Mouse (Mus musculus): ENCODE measurements at regions not wholly inside any gene's neighbourhood (a gene's known extent, or its start where the extent isn't known, plus 50 kb on each side); places are given as distances from the start of the nearest gene placed in this dataset.

- H3K4me3 ChIP-seq = no peak overlapping the region
- no peak overlapping the region for H3K4me2 ChIP-seq (replicated peaks)
- no peaks in the 10 kb centered on the region for H3K9me3 ChIP-seq
- ATAC-seq (ENCODE audit: low FRiP score, low read depth) = no peak
- H3K9ac ChIP-seq = no peak overlapping the region
- no peaks in the 10 kb centered on the region for H3K27me3 ChIP-seq
- 86% methylated on average over 21 of the region's 21 CpGs for WGBS
- H3K36me3 ChIP-seq = no peaks in the 10 kb centered on the region
- H3K27ac ChIP-seq = no peak overlapping the region
- no peaks in the 10 kb centered on the region for H3K4me1 ChIP-seq
Observed at GRCm38 (mm10) chr14:99366281-99366987, 67.9 kb downstream of the Klf5 start.

- WGBS = 81% methylated on average over 11 of the region's 11 CpGs
- H3K9me3 ChIP-seq = no peaks in the 10 kb centered on the region
- H3K27me3 ChIP-seq = no peaks in the 10 kb centered on the region
- no peak overlapping the region for H3K9ac ChIP-seq
- no peak overlapping the region for H3K4me2 ChIP-seq (replicated peaks)
- no peak overlapping the region for H3K4me3 ChIP-seq
- no peaks in the 10 kb centered on the region for H3K36me3 ChIP-seq
- no peak overlapping the region for H3K27ac ChIP-seq
- H3K4me1 ChIP-seq = no peaks in the 10 kb centered on the region
- ATAC-seq (ENCODE audit: low FRiP score, low read depth) = no peak
Observed at GRCm38 (mm10) chr14:99366996-99367555, 68.6 kb downstream of the Klf5 start.

GRCm38 (mm10) chr14:99369366-99369765 lies 70.9 kb downstream of the Klf5 start:
- 76% methylated on average over 5 of the region's 5 CpGs for WGBS

GRCm38 (mm10) chr14:99373682-99374081 lies 75.2 kb downstream of the Klf5 start:
- no peaks in the 10 kb centered on the region for H3K4me1 ChIP-seq
- no peak for ATAC-seq (ENCODE audit: low FRiP score, low read depth)
- no peak overlapping the region for H3K4me3 ChIP-seq
- WGBS = 76% methylated on average over 4 of the region's 4 CpGs
- H3K9ac ChIP-seq = no peak overlapping the region
- no peak overlapping the region for H3K4me2 ChIP-seq (replicated peaks)
- no peaks in the 10 kb centered on the region for H3K27me3 ChIP-seq
- no peaks in the 10 kb centered on the region for H3K9me3 ChIP-seq
- H3K27ac ChIP-seq = no peak overlapping the region
- no peaks in the 10 kb centered on the region for H3K36me3 ChIP-seq

More at GRCm38 (mm10) chr14:99369366-99369765, 70.9 kb downstream of the Klf5 start:
- no peak overlapping the region for H3K27ac ChIP-seq
- H3K27me3 ChIP-seq = no peaks in the 10 kb centered on the region
- H3K4me3 ChIP-seq = no peak overlapping the region
- ATAC-seq (ENCODE audit: low FRiP score, low read depth) = no peak
- H3K4me2 ChIP-seq (replicated peaks) = no peak overlapping the region
- H3K4me1 ChIP-seq = no peaks in the 10 kb centered on the region
- H3K9me3 ChIP-seq = no peaks in the 10 kb centered on the region
- H3K36me3 ChIP-seq = no peaks in the 10 kb centered on the region
- no peak overlapping the region for H3K9ac ChIP-seq

DNA sequence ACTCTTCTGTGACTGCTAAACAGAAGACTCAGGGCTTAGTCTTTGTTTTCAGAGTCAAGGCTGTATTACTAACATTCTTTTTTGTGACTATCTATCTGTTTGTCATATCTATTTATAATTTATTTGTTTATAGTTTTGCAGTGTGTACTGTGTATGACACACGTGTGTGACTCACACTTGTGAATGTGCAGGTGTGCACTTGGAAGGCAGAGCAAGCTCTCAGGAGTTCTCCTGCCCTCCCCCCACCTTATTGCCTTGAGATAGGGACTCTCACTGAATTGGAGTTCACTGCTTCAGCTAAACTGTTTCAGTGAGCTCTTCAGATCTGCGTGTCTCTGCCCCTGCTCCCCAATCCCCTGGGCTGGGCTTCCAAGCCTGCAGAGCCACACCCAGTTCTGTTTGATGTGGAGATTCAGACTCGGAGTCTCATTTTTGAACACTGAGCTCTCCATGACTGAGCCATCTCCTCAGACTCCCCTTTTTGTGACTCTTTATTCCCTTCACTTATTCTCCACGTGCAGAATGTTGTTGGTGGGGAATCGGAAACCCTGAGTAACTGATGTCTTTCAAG lies 76.6 kb downstream of the Klf5 start:
- WGBS = 57% methylated on average over 5 of the region's 5 CpGs
- H3K27me3 ChIP-seq = no peaks in the 10 kb centered on the region
- H3K36me3 ChIP-seq = no peaks in the 10 kb centered on the region
- ATAC-seq (ENCODE audit: low FRiP score, low read depth) = no peak
- H3K4me1 ChIP-seq = no peaks in the 10 kb centered on the region
- no peak overlapping the region for H3K27ac ChIP-seq
- H3K4me2 ChIP-seq (replicated peaks) = no peak overlapping the region
- no peak overlapping the region for H3K4me3 ChIP-seq
- H3K9ac ChIP-seq = no peak overlapping the region
- H3K9me3 ChIP-seq = no peaks in the 10 kb centered on the region

DNA sequence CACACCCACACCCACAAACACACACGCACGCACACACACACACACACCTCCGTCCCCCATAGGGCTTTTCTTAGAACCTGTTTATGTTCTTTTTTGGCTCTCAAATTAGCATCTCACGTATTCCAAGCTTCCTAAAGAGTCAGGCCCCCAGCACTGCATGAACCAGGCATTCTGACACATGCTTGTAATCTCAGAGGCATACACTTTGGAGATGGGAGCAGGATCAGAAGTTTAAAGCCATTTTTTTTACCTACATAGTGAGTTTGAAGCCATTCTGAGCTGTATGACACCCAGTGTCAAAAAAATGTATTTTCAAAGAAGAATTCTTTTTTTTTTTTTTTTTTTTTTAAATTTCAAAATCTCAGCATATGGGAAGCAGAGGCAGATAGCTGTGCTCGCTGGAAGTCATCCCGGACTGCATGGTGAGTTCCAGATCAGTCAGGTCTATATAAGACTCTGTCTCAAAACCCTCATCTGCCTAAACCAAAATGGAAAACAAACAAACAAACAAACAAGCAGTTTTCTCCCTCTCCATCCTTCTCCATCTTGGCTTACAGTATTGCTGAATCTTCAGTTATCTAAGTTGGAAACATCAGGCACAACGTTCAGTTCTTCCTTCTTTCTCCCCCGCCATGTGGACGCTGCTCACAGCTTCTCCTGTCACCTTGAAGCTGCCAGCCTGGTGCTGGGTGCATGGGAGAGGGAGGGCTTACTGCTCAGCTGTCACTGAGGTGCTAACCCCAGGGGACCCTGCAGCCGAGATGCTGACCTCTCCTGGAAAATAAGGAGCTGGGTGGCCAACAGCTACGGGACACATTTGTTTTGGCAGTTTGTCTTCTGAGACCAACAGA lies 78.4 kb downstream of the Klf5 start:
- ATAC-seq (ENCODE audit: low FRiP score, low read depth) = no peak
- Histone ChIP-seq H3K9ac (no peak overlapping the region), H3K27me3 (no peaks in the 10 kb centered on the region), H3K36me3 (no peaks in the 10 kb centered on the region), H3K4me2 (replicated peaks) (no peak overlapping the region), H3K4me1 (no peaks in the 10 kb centered on the region), H3K9me3 (no peaks in the 10 kb centered on the region), H3K27ac (no peak overlapping the region), H3K4me3 (no peak overlapping the region)
- 63% methylated on average over 11 of the region's 11 CpGs for WGBS

DNA sequence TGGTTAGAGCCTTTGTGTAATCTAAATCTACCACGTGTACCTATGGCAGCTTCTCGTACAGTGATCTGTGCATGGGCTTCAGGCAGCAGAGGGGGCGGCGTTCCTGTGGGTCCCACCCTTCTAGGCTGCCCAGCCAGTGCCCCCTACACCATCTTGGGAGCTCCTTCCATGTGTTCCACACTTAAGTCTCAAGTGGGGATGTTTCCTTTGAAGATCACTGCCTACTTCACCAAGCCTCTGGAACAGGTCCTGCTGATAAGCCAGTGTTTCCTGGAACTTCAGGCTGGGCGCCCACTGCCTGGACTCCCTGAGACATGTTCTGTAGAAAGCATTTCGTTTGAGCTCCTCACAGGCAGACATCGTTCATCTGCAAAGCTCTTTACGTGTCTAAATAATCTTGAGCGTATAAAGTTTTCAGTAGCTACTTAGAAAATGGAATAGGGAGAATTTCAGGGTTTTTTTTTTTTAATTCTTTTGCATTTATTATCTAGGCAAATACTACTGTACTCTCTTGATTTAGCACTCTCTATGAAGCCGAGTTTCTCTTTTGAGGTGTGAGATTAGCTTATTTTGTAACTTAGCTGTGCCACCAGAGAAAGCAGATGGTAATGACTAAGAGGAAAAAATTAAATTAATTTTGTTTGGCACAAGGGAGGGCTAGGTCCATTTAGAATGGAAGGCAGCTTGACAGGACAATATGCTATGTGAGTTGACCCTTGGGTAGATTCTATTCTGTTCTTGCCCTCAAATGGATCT lies 82.9 kb downstream of the Klf5 start:
- no peak for ATAC-seq (ENCODE audit: low FRiP score, low read depth)
- no peak overlapping the region for H3K9ac ChIP-seq
- no peaks in the 10 kb centered on the region for H3K27me3 ChIP-seq
- H3K4me1 ChIP-seq = no peaks in the 10 kb centered on the region
- no peak overlapping the region for H3K4me2 ChIP-seq (replicated peaks)
- no peaks in the 10 kb centered on the region for H3K9me3 ChIP-seq
- H3K36me3 ChIP-seq = no peaks in the 10 kb centered on the region
- H3K4me3 ChIP-seq = no peak overlapping the region
- H3K27ac ChIP-seq = no peak overlapping the region
- 93% methylated on average over 10 of the region's 10 CpGs for WGBS

DNA sequence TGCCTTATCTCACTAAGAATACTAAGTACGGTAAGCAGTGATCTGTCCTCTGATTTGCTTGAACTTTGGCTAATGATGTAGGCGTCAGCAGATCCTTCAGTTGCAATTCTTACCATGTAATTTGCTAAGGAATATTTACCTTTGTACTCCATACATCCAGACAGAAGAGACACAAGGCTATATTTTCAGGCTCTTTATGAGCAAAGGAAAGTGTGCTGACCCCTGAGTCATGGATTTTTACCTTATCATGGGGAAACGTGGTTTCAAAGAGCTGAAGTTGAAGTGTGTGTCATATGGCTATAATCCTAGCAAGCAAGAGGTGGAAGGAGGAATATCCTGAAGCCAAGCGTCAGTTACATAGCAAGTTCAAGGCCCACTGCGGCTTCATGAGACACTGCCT lies 83.6 kb downstream of the Klf5 start:
- Histone ChIP-seq H3K9me3 (no peaks in the 10 kb centered on the region), H3K4me2 (replicated peaks) (no peak overlapping the region), H3K4me1 (no peaks in the 10 kb centered on the region), H3K4me3 (no peak overlapping the region), H3K27ac (no peak overlapping the region), H3K27me3 (no peaks in the 10 kb centered on the region), H3K36me3 (no peaks in the 10 kb centered on the region), H3K9ac (no peak overlapping the region)
- ATAC-seq (ENCODE audit: low FRiP score, low read depth) = no peak
- 89% methylated on average over 5 of the region's 5 CpGs for WGBS

- no peak overlapping the region for H3K27ac ChIP-seq
- ATAC-seq (ENCODE audit: low FRiP score, low read depth) = no peak
- no peak overlapping the region for H3K4me2 ChIP-seq (replicated peaks)
- H3K27me3 ChIP-seq = no peaks in the 10 kb centered on the region
- H3K9me3 ChIP-seq = no peaks in the 10 kb centered on the region
- H3K9ac ChIP-seq = no peak overlapping the region
- no peak overlapping the region for H3K4me3 ChIP-seq
- H3K4me1 ChIP-seq = no peaks in the 10 kb centered on the region
- no peaks in the 10 kb centered on the region for H3K36me3 ChIP-seq
- WGBS = 87% methylated on average over 6 of the region's 6 CpGs
Observed at GRCm38 (mm10) chr14:99383170-99383569, 84.7 kb downstream of the Klf5 start.

- no peak overlapping the region for H3K9ac ChIP-seq
- no peaks in the 10 kb centered on the region for H3K27me3 ChIP-seq
- 92% methylated on average over 6 of the region's 6 CpGs for whole genome bisulfite sequencing
- H3K36me3 ChIP-seq = no peaks in the 10 kb centered on the region
- no peak for ATAC-seq (ENCODE audit: low FRiP score, low read depth)
- H3K27ac ChIP-seq = no peak overlapping the region
- H3K9me3 ChIP-seq = no peaks in the 10 kb centered on the region
- no peak overlapping the region for H3K4me3 ChIP-seq
- no peaks in the 10 kb centered on the region for H3K4me1 ChIP-seq
- H3K4me2 ChIP-seq (replicated peaks) = no peak overlapping the region
Observed at GRCm38 (mm10) chr14:99387581-99387980, 89.1 kb downstream of the Klf5 start.

- 56% methylated on average over 5 of the region's 5 CpGs for WGBS
- H3K4me2 ChIP-seq (replicated peaks) = no peak overlapping the region
Observed at GRCm38 (mm10) chr14:99389306-99389705, 90.8 kb downstream of the Klf5 start.

GRCm38 (mm10) chr14:99391700-99392099 lies 93.2 kb downstream of the Klf5 start:
- H3K4me3 ChIP-seq = no peak overlapping the region
- no peak for ATAC-seq (ENCODE audit: low FRiP score, low read depth)
- H3K27ac ChIP-seq = no peak overlapping the region
- H3K36me3 ChIP-seq = no peaks in the 10 kb centered on the region
- H3K4me1 ChIP-seq = no peaks in the 10 kb centered on the region
- H3K4me2 ChIP-seq (replicated peaks) = no peak overlapping the region
- 82% methylated on average over 6 of the region's 7 CpGs for WGBS
- H3K9ac ChIP-seq = no peak overlapping the region
- H3K27me3 ChIP-seq = no peaks in the 10 kb centered on the region
- H3K9me3 ChIP-seq = no peaks in the 10 kb centered on the region

More at GRCm38 (mm10) chr14:99389306-99389705, 90.8 kb downstream of the Klf5 start:
- Histone ChIP-seq H3K9ac (no peak overlapping the region), H3K27me3 (no peaks in the 10 kb centered on the region), H3K4me3 (no peak overlapping the region), H3K9me3 (no peaks in the 10 kb centered on the region), H3K36me3 (no peaks in the 10 kb centered on the region), H3K4me1 (no peaks in the 10 kb centered on the region), H3K27ac (no peak overlapping the region)
- ATAC-seq (ENCODE audit: low FRiP score, low read depth) = no peak
